Mouse (Mus musculus) lung, postnatal 0 days (tissue): ENCODE measurements at regions not wholly inside any gene's neighbourhood (a gene's known extent, or its start where the extent isn't known, plus 50 kb on each side); places are given as distances from the start of the nearest gene placed in this dataset.

Source experiments
- CTCF ChIP-seq: IDR thresholded peaks from 2 replicates; pipeline ENCODE4 v1.5.1; 2016; ENCODE audit warnings: antibody characterized with exemption, mild to moderate bottlenecking
- EP300 ChIP-seq: IDR thresholded peaks from 2 replicates; pipeline ENCODE4 v1.6.1; 2016; ENCODE audit warnings: antibody characterized with exemption, mild to moderate bottlenecking, control low read depth

DNA sequence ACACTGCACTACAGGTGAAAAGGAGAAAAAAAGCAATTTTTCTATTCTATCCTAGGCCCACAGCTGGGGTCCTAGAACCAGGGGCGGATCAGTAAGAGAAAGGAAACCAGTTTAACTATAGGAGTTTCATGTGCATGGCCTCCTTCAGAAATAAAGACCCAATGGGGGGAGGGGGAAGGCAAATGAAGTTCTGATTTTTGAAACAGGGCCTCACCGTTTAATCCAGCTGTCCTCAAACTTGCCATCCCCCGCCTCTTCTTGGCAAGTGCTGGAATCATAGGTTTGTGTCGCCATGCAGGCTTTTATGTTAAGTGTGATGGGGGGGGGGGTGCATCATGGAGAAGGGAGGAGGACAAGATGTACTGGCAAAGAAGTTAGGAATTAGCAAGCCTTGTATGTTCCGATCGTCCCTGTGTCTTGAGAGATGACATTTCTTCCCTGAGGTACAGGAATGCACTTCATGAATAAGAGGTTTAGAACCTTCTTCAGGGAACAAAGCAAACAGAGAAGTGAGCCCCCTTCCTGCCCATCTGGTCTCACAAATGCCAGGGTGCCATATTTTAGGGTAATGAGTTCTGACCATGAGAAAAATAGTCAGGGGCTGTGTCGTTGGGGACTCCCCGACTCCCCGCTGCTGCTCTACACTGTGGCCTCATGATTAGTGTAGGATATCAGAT is 83.9 kb downstream of the Qrsl1 start:
- no peak for TF ChIP-seq CTCF
- TF ChIP-seq EP300 = no peak
